Mouse (Mus musculus) embryonic facial prominence, embryonic 14.5 days (tissue): ENCODE results near the gene Insl5. TPM values are rescaled to one million over a fixed set of nuclear protein-coding genes. Genes with fewer than 3 reads are reported as not detected.

Source experiments
- ATAC-seq: fragments of 200-750 bp; cut with Nextera tagmentation; 2 replicates; pipeline ENCODE4 v1.8.0; 2017; ENCODE audit warnings: low read depth, moderate number of reproducible peaks, moderate TSS enrichment
- DNase-seq: peaks from one replicate; pipeline ENCODE4 v3.0.0-alpha.2; 2015; ENCODE audit warnings: low spot score
- H3K27ac ChIP-seq: fragments of 300-500 bp; sonication (generic); replicated peaks from 2 replicates; pipeline ENCODE4 v1.5.1; 2014; ENCODE audit warnings: low read depth, mild to moderate bottlenecking, low read length, moderate library complexity
- H3K27me3 ChIP-seq: fragments of 300-500 bp; sonication (generic); replicated peaks from 2 replicates; pipeline ENCODE4 v1.6.1; 2014; ENCODE audit warnings: low read length; ENCODE audit not compliant: control insufficient read depth, insufficient read depth
- H3K36me3 ChIP-seq: fragments of 300-500 bp; sonication (generic); 2 replicates; pipeline ENCODE4 v1.6.1; 2014; ENCODE audit warnings: low read length, mixed read lengths; ENCODE audit not compliant: control insufficient read depth, insufficient read depth
- H3K4me1 ChIP-seq: fragments of 300-500 bp; sonication (generic); 2 replicates; pipeline ENCODE4 v1.6.1; 2014; ENCODE audit warnings: antibody characterized with exemption, low read length; ENCODE audit not compliant: control insufficient read depth, insufficient read depth
- H3K4me2 ChIP-seq: fragments of 300-500 bp; sonication (generic); 2 replicates; pipeline ENCODE4 v1.6.1; 2014; ENCODE audit warnings: low read depth, mild to moderate bottlenecking, low read length, moderate library complexity, mixed read lengths
- H3K4me3 ChIP-seq: fragments of 300-500 bp; sonication (generic); 2 replicates; pipeline ENCODE4 v1.5.1; 2014; ENCODE audit warnings: low read depth, mild to moderate bottlenecking, low read length
- H3K9ac ChIP-seq: fragments of 300-500 bp; sonication (generic); 2 replicates; pipeline ENCODE4 v1.6.1; 2014; ENCODE audit warnings: low read depth, mild to moderate bottlenecking, low read length, moderate library complexity, mixed read lengths
- H3K9me3 ChIP-seq: fragments of 300-500 bp; sonication (generic); 2 replicates; pipeline ENCODE4 v1.6.1; 2016; ENCODE audit warnings: low read length; ENCODE audit not compliant: control insufficient read depth
- WGBS: fragments of 180-500 bp; shearing (Covaris S2); extraction: QIAGEN DNeasy Blood & Tissue Kit; methylation state at CpG from one replicate; pipeline ENCODE4 v1.1.7; 2014; 5-methylcytosine and 5-hydroxymethylcytosine counted together
- polyA plus RNA-seq: library from polyadenylated mRNA; unstranded; fragments of >200 nt; fragmentation: Nextera tagmentation; extraction: Ambion mirVana; gene quantifications from 2 replicates; pipeline ENCODE4 v1.2.1, GENCODE M21; 2014

Gene Insl5
- polyA plus RNA-seq, 1 experiment from 2014 or later = not detected

GRCm38 (mm10) chr4:103039103-103039837 is 12.6 kb upstream of the Insl5 start:
- H3K9me3 ChIP-seq = no peaks in the 10 kb centered on the region
- no peak overlapping the region for H3K4me3 ChIP-seq
- DNase-seq = no peak
- no peaks in the 10 kb centered on the region for H3K36me3 ChIP-seq
- H3K4me1 ChIP-seq = no peaks in the 10 kb centered on the region
- H3K9ac ChIP-seq = no peak overlapping the region
- H3K4me2 ChIP-seq = no peak overlapping the region
- ATAC-seq = no peak
- no peaks in the 10 kb centered on the region for H3K27me3 ChIP-seq
- H3K27ac ChIP-seq = no peak overlapping the region
- 75% methylated on average over 14 of the region's 14 CpGs for WGBS

- H3K27ac ChIP-seq = no peak overlapping the region
- DNase-seq = no peak
- H3K9ac ChIP-seq = no peak overlapping the region
These were observed 1.8 kb upstream of the Insl5 start for GRCm38 (mm10) chr4:103028177-103029088.

GRCm38 (mm10) chr4:103027745-103028144 is 1.1 kb upstream of the Insl5 start:
- Histone ChIP-seq H3K4me1 (no peaks in the 10 kb centered on the region), H3K4me2 (no peak overlapping the region), H3K4me3 (no peak overlapping the region), H3K27ac (no peak overlapping the region), H3K36me3 (no peaks in the 10 kb centered on the region), H3K9me3 (no peaks in the 10 kb centered on the region), H3K27me3 (no peaks in the 10 kb centered on the region), H3K9ac (no peak overlapping the region)
- DNase-seq = no peak
- no peak for ATAC-seq
- 75% methylated on average over 7 of the region's 7 CpGs for WGBS

More at GRCm38 (mm10) chr4:103028177-103029088, 1.8 kb upstream of the Insl5 start:
- ATAC-seq = no peak
- H3K4me1 ChIP-seq = no peaks in the 10 kb centered on the region
- no peak overlapping the region for H3K4me3 ChIP-seq
- H3K9me3 ChIP-seq = no peaks in the 10 kb centered on the region
- no peaks in the 10 kb centered on the region for H3K36me3 ChIP-seq
- H3K27me3 ChIP-seq = no peaks in the 10 kb centered on the region
- 62% methylated on average over 13 of the region's 13 CpGs for WGBS
- H3K4me2 ChIP-seq = no peak overlapping the region

GRCm38 (mm10) chr4:103013490-103013889 is 13.2 kb downstream of the Insl5 start:
- Histone ChIP-seq H3K4me1 (peaks cover 17% of the 10 kb centered on the region), H3K36me3 (no peaks in the 10 kb centered on the region), H3K27ac (no peak overlapping the region; the same call in 1 of the 2 replicates), H3K9ac (no peak overlapping the region), H3K4me2 (peak overlapping the region; percentile 35), H3K27me3 (no peaks in the 10 kb centered on the region), H3K4me3 (no peak overlapping the region), H3K9me3 (no peaks in the 10 kb centered on the region)
- 11% methylated on average over 4 of the region's 4 CpGs for WGBS
- DNase-seq = peak; percentile 51
- ATAC-seq = peak; percentile 37; the same call in 1 of the 2 replicates

- DNase-seq = peak; percentile 65
- H3K4me3 ChIP-seq = no peak overlapping the region
- ATAC-seq = no peak
- no peaks in the 10 kb centered on the region for H3K36me3 ChIP-seq
- no peaks in the 10 kb centered on the region for H3K9me3 ChIP-seq
- H3K27me3 ChIP-seq = no peaks in the 10 kb centered on the region
- H3K27ac ChIP-seq = no peak overlapping the region
- H3K4me2 ChIP-seq = no peak overlapping the region
- H3K9ac ChIP-seq = no peak overlapping the region
- 29% methylated on average over 7 of the region's 7 CpGs for WGBS
- peaks cover 24% of the 10 kb centered on the region for H3K4me1 ChIP-seq
These were observed 14.8 kb downstream of the Insl5 start for GRCm38 (mm10) chr4:103011823-103012222.

- 96% methylated on average over 4 of the region's 4 CpGs for WGBS
- Histone ChIP-seq H3K4me2 (no peak overlapping the region), H3K4me1 (peaks cover 33% of the 10 kb centered on the region), H3K36me3 (no peaks in the 10 kb centered on the region), H3K9ac (no peak overlapping the region), H3K4me3 (no peak overlapping the region), H3K27ac (no peak overlapping the region), H3K9me3 (no peaks in the 10 kb centered on the region), H3K27me3 (no peaks in the 10 kb centered on the region)
- ATAC-seq (no peak), DNase-seq (no peak)
These were observed 15.9 kb downstream of the Insl5 start for GRCm38 (mm10) chr4:103010734-103011133.

GRCm38 (mm10) chr4:103006943-103007418 is 19.7 kb downstream of the Insl5 start:
- H3K9me3 ChIP-seq = no peaks in the 10 kb centered on the region
- peak overlapping the region; percentile 77; the same call in 1 of the 2 replicates for H3K27ac ChIP-seq
- 13% methylated on average over 4 of the region's 4 CpGs for WGBS
- no peak; the same call in 1 of the 2 replicates for ATAC-seq
- peaks cover 28% of the 10 kb centered on the region for H3K4me1 ChIP-seq
- no peaks in the 10 kb centered on the region for H3K36me3 ChIP-seq
- no peak overlapping the region for H3K4me3 ChIP-seq
- no peak overlapping the region for H3K9ac ChIP-seq
- DNase-seq = peak; percentile 58
- H3K4me2 ChIP-seq = no peak overlapping the region
- H3K27me3 ChIP-seq = no peaks in the 10 kb centered on the region

GRCm38 (mm10) chr4:103006266-103006665 is 20.4 kb downstream of the Insl5 start:
- Histone ChIP-seq H3K4me3 (no peak overlapping the region), H3K36me3 (no peaks in the 10 kb centered on the region), H3K4me2 (no peak overlapping the region), H3K4me1 (peaks cover 24% of the 10 kb centered on the region), H3K9ac (no peak overlapping the region), H3K27me3 (no peaks in the 10 kb centered on the region), H3K27ac (peak overlapping the region; percentile 77), H3K9me3 (no peaks in the 10 kb centered on the region)
- 54% methylated on average over 5 of the region's 5 CpGs for WGBS
- no peak for ATAC-seq
- DNase-seq = no peak
